Mouse (Mus musculus): ENCODE results near the gene B4galt2.

DNA sequence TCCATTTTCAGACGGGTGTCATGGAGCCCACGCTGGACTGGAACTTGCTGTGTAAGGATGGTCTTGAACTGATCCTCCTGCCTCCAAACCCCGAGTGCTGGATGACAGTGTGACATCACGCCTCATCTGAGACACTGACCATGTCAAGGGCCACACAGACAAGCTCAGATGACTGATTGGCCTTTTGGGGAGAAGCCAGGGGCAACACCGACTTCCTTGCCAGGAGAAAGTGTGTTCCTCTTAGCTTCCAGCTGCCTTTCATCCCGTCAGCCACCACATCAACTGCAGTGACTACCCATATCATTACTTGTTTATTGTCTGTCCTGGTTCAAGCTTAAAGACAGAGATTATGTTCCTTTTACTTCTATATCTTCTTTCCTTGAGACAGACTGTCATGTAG, 41.6 kb upstream of the B4galt2 start:
- TF ChIP-seq CTCF (IDR thresholded peaks at IDR 0.05; ENCODE audit: low read depth) (no peak), EP300 (IDR thresholded peaks at IDR 0.05; ENCODE audit: low read depth) (no peak)

Measured in heart, postnatal 0 days (tissue).